Mouse (Mus musculus) forebrain, embryonic 14.5 days (tissue): ENCODE measurements at regions not wholly inside any gene's neighbourhood (a gene's known extent, or its start where the extent isn't known, plus 50 kb on each side); places are given as distances from the start of the nearest gene placed in this dataset.

Experiments used
- ATAC-seq: fragments of 200-750 bp; cut with Nextera tagmentation; 2 replicates; pipeline ENCODE4 v1.8.0; 2017; ENCODE audit warnings: mild to moderate bottlenecking, moderate library complexity
- DNase-seq: peaks from one replicate; pipeline ENCODE4 v3.0.0-alpha.2; 2015; ENCODE audit warnings: low spot score
- H3K27ac ChIP-seq: fragments of 300-500 bp; sonication (generic); 2 replicates; pipeline ENCODE4 v1.5.1; 2014; ENCODE audit warnings: low read depth, mild to moderate bottlenecking, control low read depth, low read length, moderate library complexity
- H3K27me3 ChIP-seq: fragments of 300-500 bp; sonication (generic); replicated peaks from 2 replicates; pipeline ENCODE4 v1.6.1; 2014; ENCODE audit warnings: low read length, control low read depth, mixed read lengths; ENCODE audit not compliant: control insufficient read depth, insufficient read depth
- H3K36me3 ChIP-seq: fragments of 300-500 bp; sonication (generic); 2 replicates; pipeline ENCODE4 v1.6.1; 2014; ENCODE audit warnings: low read length, control low read depth; ENCODE audit not compliant: control insufficient read depth, insufficient read depth
- H3K4me1 ChIP-seq: fragments of 300-500 bp; sonication (generic); 2 replicates; pipeline ENCODE4 v1.6.1; 2014; ENCODE audit warnings: antibody characterized with exemption, low read length, control low read depth; ENCODE audit not compliant: control insufficient read depth, insufficient read depth
- H3K4me2 ChIP-seq: fragments of 300-500 bp; sonication (generic); 2 replicates; pipeline ENCODE4 v1.6.1; 2014; ENCODE audit warnings: mild to moderate bottlenecking, control low read depth, low read length
- H3K4me3 ChIP-seq: fragments of 300-500 bp; sonication (generic); 2 replicates; pipeline ENCODE4 v1.5.1; 2014; ENCODE audit warnings: low read depth, low read length, control low read depth
- H3K9ac ChIP-seq: fragments of 300-500 bp; sonication (generic); 2 replicates; pipeline ENCODE4 v1.6.1; 2014; ENCODE audit warnings: mild to moderate bottlenecking, low read length, control low read depth, moderate library complexity
- H3K9me3 ChIP-seq: fragments of 300-500 bp; sonication (generic); replicated peaks from 2 replicates; pipeline ENCODE4 v1.6.1; 2016; ENCODE audit warnings: low read length, control low read depth, mixed read lengths; ENCODE audit not compliant: control insufficient read depth
- WGBS: fragments of 180-500 bp; shearing (Covaris S2); extraction: QIAGEN DNeasy Blood & Tissue Kit; methylation state at CpG from one replicate; pipeline ENCODE4 v1.1.7; 2014; 5-methylcytosine and 5-hydroxymethylcytosine counted together

GRCm38 (mm10) chr8:33126981-33127380 lies 301.5 kb upstream of the 5930422O12Rik start:
- no peaks in the 10 kb centered on the region for H3K4me1 ChIP-seq
- no peak overlapping the region for H3K4me2 ChIP-seq
- H3K4me3 ChIP-seq = no peak overlapping the region
- DNase-seq (no peak), ATAC-seq (no peak)
- no peak overlapping the region for H3K9ac ChIP-seq
- no peaks in the 10 kb centered on the region for H3K36me3 ChIP-seq
- H3K27me3 ChIP-seq = no peaks in the 10 kb centered on the region
- no peak overlapping the region for H3K27ac ChIP-seq
- whole genome bisulfite sequencing = 91% methylated on average over 2 of the region's 2 CpGs
- no peaks in the 10 kb centered on the region for H3K9me3 ChIP-seq

GRCm38 (mm10) chr8:33138874-33139273 lies 289.6 kb upstream of the 5930422O12Rik start:
- H3K27me3 ChIP-seq = no peaks in the 10 kb centered on the region
- no peak overlapping the region for H3K4me3 ChIP-seq
- no peaks in the 10 kb centered on the region for H3K36me3 ChIP-seq
- 4% methylated on average over 2 of the region's 2 CpGs for WGBS
- H3K4me1 ChIP-seq = no peaks in the 10 kb centered on the region
- ATAC-seq (no peak), DNase-seq (peak; percentile 28)
- H3K9me3 ChIP-seq = no peaks in the 10 kb centered on the region
- no peak overlapping the region for H3K27ac ChIP-seq
- no peak overlapping the region for H3K4me2 ChIP-seq
- no peak overlapping the region for H3K9ac ChIP-seq

GRCm38 (mm10) chr8:33139850-33140249 lies 288.7 kb upstream of the 5930422O12Rik start:
- H3K9me3 ChIP-seq = no peaks in the 10 kb centered on the region
- H3K4me3 ChIP-seq = no peak overlapping the region
- H3K4me2 ChIP-seq = no peak overlapping the region
- no peaks in the 10 kb centered on the region for H3K36me3 ChIP-seq
- 54% methylated on average over 2 of the region's 2 CpGs for WGBS
- no peaks in the 10 kb centered on the region for H3K4me1 ChIP-seq
- no peak for ATAC-seq
- H3K9ac ChIP-seq = no peak overlapping the region
- no peaks in the 10 kb centered on the region for H3K27me3 ChIP-seq
- no peak overlapping the region for H3K27ac ChIP-seq
- no peak for DNase-seq

- no peak for ATAC-seq
- WGBS = 85% methylated on average over 6 of the region's 6 CpGs
- no peak overlapping the region for H3K27ac ChIP-seq
Measured at GRCm38 (mm10) chr8:33177642-33178041, 250.9 kb upstream of the 5930422O12Rik start.

GRCm38 (mm10) chr8:33183029-33183428 lies 245.5 kb upstream of the 5930422O12Rik start:
- ATAC-seq = no peak
- Histone ChIP-seq H3K9me3 (no peaks in the 10 kb centered on the region), H3K9ac (no peak overlapping the region), H3K4me3 (no peak overlapping the region), H3K4me2 (no peak overlapping the region), H3K27me3 (no peaks in the 10 kb centered on the region), H3K36me3 (no peaks in the 10 kb centered on the region), H3K27ac (no peak overlapping the region), H3K4me1 (no peaks in the 10 kb centered on the region)
- no peak for DNase-seq
- 78% methylated on average over 9 of the region's 9 CpGs for WGBS

More at GRCm38 (mm10) chr8:33177642-33178041, 250.9 kb upstream of the 5930422O12Rik start:
- H3K9ac ChIP-seq = no peak overlapping the region
- no peaks in the 10 kb centered on the region for H3K27me3 ChIP-seq
- H3K36me3 ChIP-seq = no peaks in the 10 kb centered on the region
- H3K4me2 ChIP-seq = no peak overlapping the region
- peak; percentile 3 for DNase-seq
- no peak overlapping the region for H3K4me3 ChIP-seq
- no peaks in the 10 kb centered on the region for H3K9me3 ChIP-seq
- H3K4me1 ChIP-seq = no peaks in the 10 kb centered on the region
